ENCODE assay signal across 7 mouse cellular contexts in genomic region chr13:111807596-111808386, GRCm38 (mm10). TPM values are rescaled to one million over a fixed set of nuclear protein-coding genes. Genes with fewer than 3 reads are reported as not detected.
DNase-seq lines count a peak whose midpoint lies in the region; ATAC-seq and TF ChIP-seq lines count a peak whose summit lies in the region.

No protein-coding gene starts in this region.

- no peak for TF ChIP-seq RAD21 in MEL (IDR thresholded peaks at IDR 0.05; ENCODE audit: low read depth, low read length)

- under 1% methylated on average over 33 of the region's 79 CpGs for WGBS in embryonic facial prominence, embryonic 14.5 days
- WGBS in hindbrain, embryonic 13.5 days = 1% methylated on average over 46 of the region's 79 CpGs

- no peak; a peak in 1 of 4 replicates for TF ChIP-seq POLR2A in MEL (IDR thresholded peaks at IDR 0.05; ENCODE audit: control insufficient read depth in 1 of 2, insufficient read depth in 1 of 2, low read depth in 1 of 2, low read length in 2 of 2, poor library complexity in 1 of 2)

- peaks cover 15% of the 10 kb centered on the region for H3K79me2 ChIP-seq in MEL (ENCODE audit: control insufficient read depth, insufficient read depth, low read length, poor library complexity)

- peak; percentile 13 for ATAC-seq in embryonic facial prominence, embryonic 14.5 days (ENCODE audit: low read depth)
- peak; percentile 52 for ATAC-seq in hindbrain, embryonic 13.5 days (ENCODE audit: low FRiP score)

- H3K27ac ChIP-seq in MEL (ENCODE audit: control insufficient read depth, low read depth, low read length) = peak overlapping the region; percentile 60
- peak overlapping the region; percentile 95 for H3K27ac ChIP-seq in embryonic facial prominence, embryonic 14.5 days (replicated peaks; ENCODE audit: low read depth, low read length)
- peak overlapping the region; percentile 99 for H3K27ac ChIP-seq in hindbrain, embryonic 13.5 days

- peak overlapping the region; percentile 76 to 90 for H3K4me3 ChIP-seq in MEL (ENCODE audit: control insufficient read depth in 1 of 2, insufficient read depth in 1 of 2, low read depth in 2 of 2, low read length in 2 of 2)
- peak overlapping the region; percentile 95 for H3K4me3 ChIP-seq in embryonic facial prominence, embryonic 14.5 days (ENCODE audit: low read depth, low read length)
- H3K4me3 ChIP-seq in hindbrain, embryonic 13.5 days = peak overlapping the region; percentile 86

- peak overlapping the region; percentile 68 for H3K4me2 ChIP-seq in embryonic facial prominence, embryonic 14.5 days (ENCODE audit: low read depth, low read length)
- peak overlapping the region; percentile 71 for H3K4me2 ChIP-seq in hindbrain, embryonic 13.5 days

- H3K9me3 ChIP-seq in MEL (replicated peaks; ENCODE audit: insufficient read depth, low read length) = no peaks in the 10 kb centered on the region
- H3K9me3 ChIP-seq in embryonic facial prominence, embryonic 14.5 days (ENCODE audit: control insufficient read depth, low read length) = no peaks in the 10 kb centered on the region
- no peaks in the 10 kb centered on the region for H3K9me3 ChIP-seq in hindbrain, embryonic 13.5 days

- peaks cover 0 to 5% of the 10 kb centered on the region in 2 experiments; a peak in 2 of 4 replicates for H3K36me3 ChIP-seq in MEL (ENCODE audit: control insufficient read depth in 1 of 2, insufficient read depth in 2 of 2, low read length in 2 of 2)
- no peaks in the 10 kb centered on the region for H3K36me3 ChIP-seq in embryonic facial prominence, embryonic 14.5 days (ENCODE audit: control insufficient read depth, insufficient read depth, low read length)
- H3K36me3 ChIP-seq in hindbrain, embryonic 13.5 days = no peaks in the 10 kb centered on the region

- H3K4me1 ChIP-seq in MEL (ENCODE audit: control insufficient read depth in 1 of 2, insufficient read depth in 2 of 2, low read length in 2 of 2) = no peaks in the 10 kb centered on the region; a peak in 1 of 4 replicates
- H3K4me1 ChIP-seq in embryonic facial prominence, embryonic 14.5 days (ENCODE audit: control insufficient read depth, insufficient read depth, low read length) = peaks cover 17% of the 10 kb centered on the region
- peaks cover 42% of the 10 kb centered on the region for H3K4me1 ChIP-seq in hindbrain, embryonic 13.5 days (replicated peaks)

- H3K9ac ChIP-seq in MEL (ENCODE audit: control insufficient read depth, low read depth, low read length, poor library complexity, severe bottlenecking) = peak overlapping the region; percentile 91
- H3K9ac ChIP-seq in embryonic facial prominence, embryonic 14.5 days (ENCODE audit: low read depth, low read length) = peak overlapping the region; percentile 92
- peak overlapping the region; percentile 91 for H3K9ac ChIP-seq in hindbrain, embryonic 13.5 days

- no peak for TF ChIP-seq EP300 in MEL (IDR thresholded peaks at IDR 0.05; ENCODE audit: low read depth in 1 of 2, low read length in 2 of 2)

- DNase-seq in CD4-positive, CD25-positive, alpha-beta regulatory T cell, adult 2 months (ENCODE audit: low read depth, low spot score) = peak; percentile 87
- DNase-seq in MEL (ENCODE audit: low read depth, low spot score) = no peak
- DNase-seq in embryonic facial prominence, embryonic 14.5 days (ENCODE audit: low spot score) = no peak
- peak; percentile 49 for DNase-seq in lung, postnatal 10 days
- DNase-seq in spleen, adult 12 weeks (ENCODE audit: low spot score) = peak; percentile 43
- no peak for DNase-seq in right cerebral cortex, postnatal 36 days (ENCODE audit: low spot score in 2 of 2)

- H3K27me3 ChIP-seq in MEL (ENCODE audit: control insufficient read depth in 1 of 2, insufficient read depth in 2 of 2, low read length in 2 of 2) = peaks cover 10 to 12% of the 10 kb centered on the region in 2 experiments
- no peaks in the 10 kb centered on the region for H3K27me3 ChIP-seq in embryonic facial prominence, embryonic 14.5 days (replicated peaks; ENCODE audit: control insufficient read depth, insufficient read depth, low read length)
- H3K27me3 ChIP-seq in hindbrain, embryonic 13.5 days = 0 out of 2 replicates have a peak, but pooled peaks cover 4% of the 10 kb centered on the region

- TF ChIP-seq CTCF in MEL (IDR thresholded peaks at IDR 0.05 in 2 of 3, conservative IDR thresholded peaks at IDR 0.05 in 1 of 3; ENCODE audit: control insufficient read depth in 1 of 3, insufficient read depth in 1 of 3, low read depth in 2 of 3, low read length in 3 of 3, poor library complexity in 1 of 3, severe bottlenecking in 1 of 3) = no peak

TF ChIP-seq in MEL, 35 proteins besides CTCF, POLR2A, EP300 and RAD21:
- TF ChIP-seq SIN3A (IDR thresholded peaks at IDR 0.05; ENCODE audit: low read length) = 0 out of 2 replicates have a peak, but pooled peaks have one; percentile 6
- TF ChIP-seq TCF12 (IDR thresholded peaks at IDR 0.05; ENCODE audit: low read depth, low read length) = no peak
- 0 out of 2 replicates have a peak, but pooled peaks have one; percentile 15 for TF ChIP-seq HCFC1 (IDR thresholded peaks at IDR 0.05; ENCODE audit: low read depth, low read length)
- no peak for TF ChIP-seq UBTF (IDR thresholded peaks at IDR 0.05; ENCODE audit: borderline replicate concordance, insufficient read depth, low read depth, low read length)
- no peak for TF ChIP-seq JUND (IDR thresholded peaks at IDR 0.05; ENCODE audit: low read depth, low read length)
- TF ChIP-seq BHLHE40 (IDR thresholded peaks at IDR 0.05; ENCODE audit: borderline replicate concordance, low read depth, low read length) = no peak
- TF ChIP-seq MYB (IDR thresholded peaks at IDR 0.05; ENCODE audit: low read depth, low read length) = 0 out of 2 replicates have a peak, but pooled peaks have one; percentile 32
- TF ChIP-seq ETS1 (IDR thresholded peaks at IDR 0.05; ENCODE audit: low read depth, low read length) = no peak
- TF ChIP-seq POLR2AphosphoS2 (IDR thresholded peaks at IDR 0.05; ENCODE audit: low read length) = no peak
- TF ChIP-seq MAFK (IDR thresholded peaks at IDR 0.05; ENCODE audit: borderline replicate concordance, low read depth, low read length) = no peak
- TF ChIP-seq MXI1 (IDR thresholded peaks at IDR 0.05; ENCODE audit: low read depth, low read length) = peak; percentile 23; the same call in 1 of the 2 replicates
- TF ChIP-seq RCOR1 (IDR thresholded peaks at IDR 0.05; ENCODE audit: low read depth, low read length) = no peak
- TF ChIP-seq SMC3 (IDR thresholded peaks at IDR 0.05; ENCODE audit: low read depth, low read length) = no peak
- TF ChIP-seq NELFE (IDR thresholded peaks at IDR 0.05; ENCODE audit: low read depth, low read length) = no peak; the same call in 1 of the 2 replicates
- no peak for TF ChIP-seq ZC3H11A (IDR thresholded peaks at IDR 0.05; ENCODE audit: low read depth, low read length)
- TF ChIP-seq TBP (IDR thresholded peaks at IDR 0.05; ENCODE audit: low read depth, low read length) = no peak
- no peak for TF ChIP-seq MEF2A (IDR thresholded peaks at IDR 0.05; ENCODE audit: extremely low read depth, insufficient replicate concordance, low read depth, low read length, poor library complexity, severe bottlenecking)
- TF ChIP-seq MAX (IDR thresholded peaks at IDR 0.05; ENCODE audit: low read length) = no peak

RNA-seq across cellular contexts. Expression of gene Map3k1, which starts 1.0 kb away (rescaled TPM):
- 4.3 and 7.3 TPM in 2 replicates for total RNA-seq in MEL (2012; rRNA removed)
- 10 to 100 TPM in 1 of 2 experiments, 1 to 10 TPM in 1; 4.4 to 20.7 TPM for polyA plus RNA-seq in MEL (2012; ENCODE audit: insufficient read depth in 1 of 2, insufficient read length in 2 of 2, low read depth in 1 of 2, low replicate concordance in 2 of 2, missing spikeins in 1 of 2)
- 17.7 TPM in 2 replicates for polyA plus RNA-seq in embryonic facial prominence, embryonic 14.5 days (2014; fragmentation: Nextera tagmentation; extraction: Ambion mirVana)
- polyA plus RNA-seq in hindbrain, embryonic 13.5 days (2015; fragmentation: Nextera tagmentation; extraction: Ambion mirVana) = 12.0 and 13.2 TPM in 2 replicates

Comparison
In these comparisons a context has a peak if more than half of its experiments do, and no peak if none do; other contexts are left out.
1. DNase-seq: peak in CD4-positive, CD25-positive, alpha-beta regulatory T cell, adult 2 months (single experiment), lung, postnatal 10 days (single experiment) and spleen, adult 12 weeks (single experiment); none in MEL (single experiment), embryonic facial prominence, embryonic 14.5 days (single experiment) and right cerebral cortex, postnatal 36 days (0 of 2).
2. Peak in every context shown above with its lines, with median percentiles within 50 percentile points of each other: H3K27ac ChIP-seq, H3K4me3 ChIP-seq and H3K9ac ChIP-seq.